Mouse (Mus musculus) heart, adult 2 months (tissue): ENCODE results near the gene Evc.

Source experiments
- CTCF ChIP-seq: fragments of 200-600 bp; IDR thresholded peaks from 2 replicates; pipeline ENCODE4 v1.8.1; 2022; ENCODE audit warnings: antibody characterized with exemption, mild to moderate bottlenecking, moderate library complexity
- EP300 ChIP-seq: fragments of 200-500 bp; IDR thresholded peaks from 2 replicates; pipeline ENCODE4 v1.6.1; 2011; ENCODE audit warnings: low read depth, low read length, control low read depth; ENCODE audit not compliant: insufficient read depth

- TF ChIP-seq CTCF, result no peak
- no peak for TF ChIP-seq EP300
These were observed 84.4 kb downstream of the Evc start for GRCm38 (mm10) chr5:37252101-37252804.
